Mouse (Mus musculus) left cerebral cortex, adult 8-10 months (tissue): ENCODE measurements around the gene Fhit. TPM values are rescaled to one million over a fixed set of nuclear protein-coding genes. Genes with fewer than 3 reads are reported as not detected.
"Not testable (repeated sequence)": the region's sequence is repeated elsewhere in the genome, so short reads cannot be mapped to it uniquely, and the experiment has no call there.

Experiments used
- DNase-seq, 2 experiments: peaks; one replicate each; pipeline ENCODE4 v3.0.0; 2022; ENCODE audit warnings: low spot score in 2 of 2
- total RNA-seq, 4 experiments: library from RNA; stranded (reverse); gene quantifications; 2 replicates each; pipeline ENCODE4 v1.2.4; 2022

Fhit gene
- 1 to 10 TPM; 4.6 to 9.3 (median 6.3) TPM for total RNA-seq

GRCm38 (mm10) chr14:11161751-11162231, at the start of gene Fhit:
TSS of gene Fhit (minus strand) at chr14:11162035.
- peak; percentile 69 to 95 for DNase-seq

- no peak for DNase-seq
These were observed 45.0 kb upstream of the Fhit start for GRCm38 (mm10) chr14:11206786-11207185.

GRCm38 (mm10) chr14:11160806-11161450, 907 bp downstream of the Fhit start:
- DNase-seq, result peak; percentile 67 to 90

GRCm38 (mm10) chr14:11159641-11160040, 2.2 kb downstream of the Fhit start:
- DNase-seq, result no peak

GRCm38 (mm10) chr14:11159021-11159420, 2.8 kb downstream of the Fhit start:
- DNase-seq, result no peak

- DNase-seq, result no peak
These were observed 4.1 kb downstream of the Fhit start for GRCm38 (mm10) chr14:11157741-11158140.

- no peak for DNase-seq
These were observed 10.1 kb downstream of the Fhit start for GRCm38 (mm10) chr14:11151634-11152321.

- DNase-seq, result no peak
These were observed 27.8 kb downstream of the Fhit start for GRCm38 (mm10) chr14:11133787-11134735.

GRCm38 (mm10) chr14:11132637-11133474, 29.0 kb downstream of the Fhit start:
- DNase-seq, result no peak

- DNase-seq, result no peak
These were observed 36.7 kb downstream of the Fhit start for GRCm38 (mm10) chr14:11125096-11125495.

GRCm38 (mm10) chr14:11119076-11119475, 42.8 kb downstream of the Fhit start:
- DNase-seq, result no peak

- DNase-seq, result no peak
These were observed 76.2 kb downstream of the Fhit start for GRCm38 (mm10) chr14:11085596-11085995.

GRCm38 (mm10) chr14:11083946-11084345, 77.9 kb downstream of the Fhit start:
- DNase-seq, result no peak

- DNase-seq, result no peak
These were observed 78.4 kb downstream of the Fhit start for GRCm38 (mm10) chr14:11083462-11083861.

GRCm38 (mm10) chr14:11063594-11063993, 98.2 kb downstream of the Fhit start:
- no peak for DNase-seq

GRCm38 (mm10) chr14:11060221-11060620, 101.6 kb downstream of the Fhit start:
- DNase-seq, result peak in 1 of 2 experiments; percentile 7

GRCm38 (mm10) chr14:11039503-11040300, 122.1 kb downstream of the Fhit start:
- not testable (repeated sequence) for DNase-seq

- DNase-seq, result no peak
These were observed 140.4 kb downstream of the Fhit start for GRCm38 (mm10) chr14:11021391-11021790.

GRCm38 (mm10) chr14:10978651-10979050, 183.2 kb downstream of the Fhit start:
- DNase-seq, result peak in 1 of 2 experiments; percentile 5

GRCm38 (mm10) chr14:10941647-10942046, 220.2 kb downstream of the Fhit start:
- DNase-seq, result no peak
